7 mouse cellular contexts compared by ENCODE assay signal in genomic region chr2:128126591-128127051, GRCm38 (mm10). TPM values are rescaled to one million over a fixed set of nuclear protein-coding genes. Genes with fewer than 3 reads are reported as not detected.
A peak's percentile ranks its signal among the peaks of the same experiment; 100 is the strongest.
DNase-seq lines count a peak whose midpoint lies in the region; ATAC-seq and TF ChIP-seq lines count a peak whose summit lies in the region.

No protein-coding gene starts in this region.

- TF ChIP-seq POLR2A in brain, embryonic 14.5 days (IDR thresholded peaks at IDR 0.05; ENCODE audit: borderline replicate concordance, extremely low read depth, insufficient read depth, insufficient read length, poor library complexity, severe bottlenecking) = no peak

- no peak for ATAC-seq in lung, embryonic 14.5 days (ENCODE audit: insufficient read depth)
- ATAC-seq in forebrain, embryonic 13.5 days = peak; percentile 4; the same call in 1 of the 2 replicates
- no peak for ATAC-seq in kidney, postnatal 0 days (replicated peaks; ENCODE audit: low FRiP score, low read depth)
- no peak for ATAC-seq in CD4-positive, CD25-positive, alpha-beta regulatory T cell, adult 4 months

- no peak for DNase-seq in lung, embryonic 14.5 days
- DNase-seq in lung, postnatal 25 days (ENCODE audit: low spot score) = no peak
- peak; percentile 41 for DNase-seq in brain, embryonic 14.5 days (ENCODE audit: low read depth)
- DNase-seq in kidney, postnatal 0 days (ENCODE audit: low spot score) = peak; percentile 21
- DNase-seq in midbrain, embryonic 10.5 days (ENCODE audit: low spot score) = no peak

- H3K4me1 ChIP-seq in lung, embryonic 14.5 days (ENCODE audit: insufficient read depth) = peaks cover 23% of the 10 kb centered on the region
- peaks cover 47% of the 10 kb centered on the region for H3K4me1 ChIP-seq in forebrain, embryonic 13.5 days
- peaks cover 35% of the 10 kb centered on the region for H3K4me1 ChIP-seq in kidney, postnatal 0 days (replicated peaks; ENCODE audit: insufficient read depth, low read length)
- peaks cover 75% of the 10 kb centered on the region for H3K4me1 ChIP-seq in midbrain, embryonic 10.5 days

- peaks cover 29% of the 10 kb centered on the region for H3K36me3 ChIP-seq in lung, embryonic 14.5 days (ENCODE audit: insufficient read depth)
- peaks cover 8% of the 10 kb centered on the region for H3K36me3 ChIP-seq in forebrain, embryonic 13.5 days (ENCODE audit: poor library complexity, severe bottlenecking)
- H3K36me3 ChIP-seq in kidney, postnatal 0 days (ENCODE audit: insufficient read depth, low read length) = peaks cover 7% of the 10 kb centered on the region; the same call in 1 of the 2 replicates
- H3K36me3 ChIP-seq in midbrain, embryonic 10.5 days = peaks cover 31% of the 10 kb centered on the region

- H3K9ac ChIP-seq in lung, embryonic 14.5 days = peak overlapping the region; percentile 78
- H3K9ac ChIP-seq in forebrain, embryonic 13.5 days = peak overlapping the region; percentile 79
- peak overlapping the region; percentile 80 for H3K9ac ChIP-seq in kidney, postnatal 0 days (ENCODE audit: low read depth, low read length)

- H3K9me3 ChIP-seq in lung, embryonic 14.5 days (ENCODE audit: low read depth, low read length) = no peaks in the 10 kb centered on the region
- no peaks in the 10 kb centered on the region for H3K9me3 ChIP-seq in forebrain, embryonic 13.5 days (replicated peaks)
- H3K9me3 ChIP-seq in kidney, postnatal 0 days (replicated peaks; ENCODE audit: low read length) = no peaks in the 10 kb centered on the region
- H3K9me3 ChIP-seq in midbrain, embryonic 10.5 days (replicated peaks) = no peaks in the 10 kb centered on the region

- no peak for TF ChIP-seq CTCF in lung, embryonic 14.5 days (IDR thresholded peaks at IDR 0.05; ENCODE audit: low read depth)
- no peak for TF ChIP-seq CTCF in brain, embryonic 14.5 days (IDR thresholded peaks at IDR 0.05; ENCODE audit: borderline replicate concordance, extremely low read depth, insufficient read depth, insufficient read length)
- TF ChIP-seq CTCF in kidney, postnatal 0 days (IDR thresholded peaks at IDR 0.05; ENCODE audit: low read depth) = no peak

- H3K27ac ChIP-seq in lung, embryonic 14.5 days (ENCODE audit: low read depth) = peak overlapping the region; percentile 84
- no peak overlapping the region for H3K27ac ChIP-seq in forebrain, embryonic 13.5 days
- H3K27ac ChIP-seq in kidney, postnatal 0 days = peak overlapping the region; percentile 88
- H3K27ac ChIP-seq in midbrain, embryonic 10.5 days (replicated peaks) = peak overlapping the region; percentile 94

- H3K27me3 ChIP-seq in lung, embryonic 14.5 days (ENCODE audit: insufficient read depth, low read length) = peaks cover 24% of the 10 kb centered on the region
- H3K27me3 ChIP-seq in forebrain, embryonic 13.5 days = peaks cover 41% of the 10 kb centered on the region
- H3K27me3 ChIP-seq in kidney, postnatal 0 days (ENCODE audit: insufficient read depth, low read length) = peaks cover 9% of the 10 kb centered on the region; the same call in 1 of the 2 replicates
- H3K27me3 ChIP-seq in midbrain, embryonic 10.5 days (ENCODE audit: low read depth, poor library complexity, severe bottlenecking) = peaks cover 36% of the 10 kb centered on the region

- WGBS in lung, embryonic 14.5 days = 0% methylated on average over 35 of the region's 35 CpGs
- WGBS in forebrain, embryonic 13.5 days = 2% methylated on average over 35 of the region's 35 CpGs
- WGBS in kidney, postnatal 0 days = under 1% methylated on average over 35 of the region's 35 CpGs
- under 1% methylated on average over 35 of the region's 35 CpGs for WGBS in midbrain, embryonic 10.5 days

- H3K4me2 ChIP-seq in lung, embryonic 14.5 days = peak overlapping the region; percentile 94
- H3K4me2 ChIP-seq in forebrain, embryonic 13.5 days = peak overlapping the region; percentile 99
- H3K4me2 ChIP-seq in kidney, postnatal 0 days (ENCODE audit: low read length) = peak overlapping the region; percentile 99

- peak overlapping the region; percentile 73 for H3K4me3 ChIP-seq in lung, embryonic 14.5 days (ENCODE audit: low read depth, low read length)
- peak overlapping the region; percentile 66 for H3K4me3 ChIP-seq in forebrain, embryonic 13.5 days
- peak overlapping the region; percentile 78 for H3K4me3 ChIP-seq in kidney, postnatal 0 days (replicated peaks; ENCODE audit: low read depth, low read length)
- peak overlapping the region; percentile 67 for H3K4me3 ChIP-seq in midbrain, embryonic 10.5 days

RNA-seq across cellular contexts. Expression of gene Bcl2l11, which starts 0.8 kb away (rescaled TPM):
- 27.9 and 29.9 TPM in 2 replicates for polyA plus RNA-seq in lung, embryonic 14.5 days (2014; fragmentation: Nextera tagmentation; extraction: Ambion mirVana)
- polyA plus RNA-seq in brain, embryonic 14.5 days (2012; rRNA removed) = 13.8 and 17.0 TPM in 2 replicates
- polyA plus RNA-seq in forebrain, embryonic 13.5 days (2015; fragmentation: Nextera tagmentation; extraction: Ambion mirVana) = 11.0 and 12.1 TPM in 2 replicates
- 15.7 and 16.5 TPM in 2 replicates for polyA plus RNA-seq in kidney, postnatal 0 days (2015; fragmentation: Nextera tagmentation; extraction: Ambion mirVana)
- 25.0 and 25.1 TPM in 2 replicates for polyA plus RNA-seq in midbrain, embryonic 10.5 days (2016; fragmentation: Nextera tagmentation; extraction: Ambion mirVana)
- polyA plus RNA-seq in CD4-positive, CD25-positive, alpha-beta regulatory T cell, adult 4 months (2017; shearing (Covaris generic)) = 10 to 100 TPM; 15.3 to 16.9 TPM

Comparison
In these comparisons a context has a peak if more than half of its experiments do, and no peak if none do; other contexts are left out.
1. DNase-seq: peak in brain, embryonic 14.5 days (single experiment) and kidney, postnatal 0 days (single experiment); none in lung, embryonic 14.5 days (single experiment), lung, postnatal 25 days (single experiment) and midbrain, embryonic 10.5 days (single experiment).
2. Peak in every context shown above with its lines, with median percentiles within 50 percentile points of each other: H3K4me2 ChIP-seq, H3K4me3 ChIP-seq and H3K9ac ChIP-seq.